Mouse (Mus musculus) NIH3T3 (cell line): ENCODE results near the gene Olfr765.
"Not testable (repeated sequence)": the region's sequence is repeated elsewhere in the genome, so short reads cannot be mapped to it uniquely, and the experiment has no call there.

ENCODE experiments used
- DNase-seq: peaks from one replicate; pipeline ENCODE4 v3.0.0-alpha.2; 2012; ENCODE audit warnings: low read depth

The Olfr765 gene

GRCm38 (mm10) chr10:129049898-129050297 lies at the start of gene Olfr765:
TSS of gene Olfr765 (minus strand) at chr10:129049998.
- DNase-seq, result not testable (repeated sequence)

DNA sequence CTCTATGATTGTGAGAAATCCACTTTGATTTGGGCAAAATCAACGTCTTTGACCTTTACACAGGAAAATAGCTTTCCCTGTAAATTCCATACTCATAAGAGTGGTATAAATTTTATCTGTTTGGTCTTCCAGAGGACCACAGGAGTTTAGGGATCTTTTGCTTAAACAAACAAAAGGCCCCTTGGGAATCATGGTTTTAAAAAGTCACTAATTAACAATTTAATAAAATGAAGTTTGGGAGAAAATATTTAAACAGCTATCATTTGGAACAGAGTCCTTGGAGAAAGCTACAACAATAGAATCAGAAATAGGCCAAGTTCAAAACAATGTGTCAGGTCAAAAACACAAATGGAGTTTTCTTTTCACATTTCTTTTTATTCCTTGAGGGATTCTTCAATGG lies 49.5 kb upstream of the Olfr765 start, which contains the start of gene Olfr768:
Gene Olfr768, minus strand, starts transcription at position 101 of the 400 bp plus-strand sequence.
- DNase-seq, result no peak

GRCm38 (mm10) chr10:129082810-129083209 lies 33.0 kb upstream of the Olfr765 start, which contains the start of gene Olfr767:
TSS of gene Olfr767 (minus strand) at chr10:129082910.
- DNase-seq, result not testable (repeated sequence)

DNA sequence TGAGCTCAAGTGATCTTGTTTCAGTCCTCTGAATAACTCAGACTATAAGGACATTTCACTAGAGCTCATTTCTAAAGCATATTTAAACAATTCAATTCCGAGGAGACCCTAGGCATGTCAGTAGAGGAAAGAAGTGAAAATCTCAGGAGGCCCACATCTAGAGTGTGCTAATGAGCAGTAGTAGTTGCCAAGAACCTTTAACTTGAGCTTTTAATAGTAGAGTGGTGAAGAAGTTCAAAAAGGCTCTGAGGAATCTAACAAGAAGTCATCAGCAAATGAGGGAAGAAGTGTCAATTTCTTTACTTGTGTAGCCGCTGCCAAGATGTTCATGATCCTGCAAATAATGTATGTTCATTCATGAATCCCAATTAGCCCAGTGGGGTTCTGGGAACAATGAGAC lies 19.1 kb upstream of the Olfr765 start, which contains the start of gene Olfr766-ps1:
Gene Olfr766-ps1, minus strand, starts transcription at position 101 of the 400 bp plus-strand sequence.
- no peak for DNase-seq

DNA sequence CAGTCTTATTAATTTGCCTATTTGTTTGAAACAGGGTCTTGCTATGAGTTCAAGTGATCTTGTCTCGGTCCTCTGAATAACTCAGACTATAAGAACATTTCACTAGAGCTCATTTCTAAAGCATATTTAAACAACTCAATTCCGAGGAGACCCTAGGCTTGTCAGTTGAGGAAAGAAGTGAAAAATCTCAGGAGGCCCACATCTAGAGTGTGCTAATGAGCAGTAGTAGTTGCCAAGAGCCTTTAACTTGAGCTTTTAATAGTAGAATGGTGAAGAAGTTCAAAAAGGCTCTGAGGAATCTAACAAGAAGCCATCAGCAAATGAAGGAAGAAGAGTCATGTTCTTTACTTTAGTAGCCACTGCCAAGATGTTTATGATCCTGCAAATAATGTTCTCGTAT lies 10.0 kb downstream of the Olfr765 start, which contains the start of gene Olfr764-ps1:
Gene Olfr764-ps1, minus strand, starts transcription at position 101 of the 400 bp plus-strand sequence.
- DNase-seq, result no peak

DNA sequence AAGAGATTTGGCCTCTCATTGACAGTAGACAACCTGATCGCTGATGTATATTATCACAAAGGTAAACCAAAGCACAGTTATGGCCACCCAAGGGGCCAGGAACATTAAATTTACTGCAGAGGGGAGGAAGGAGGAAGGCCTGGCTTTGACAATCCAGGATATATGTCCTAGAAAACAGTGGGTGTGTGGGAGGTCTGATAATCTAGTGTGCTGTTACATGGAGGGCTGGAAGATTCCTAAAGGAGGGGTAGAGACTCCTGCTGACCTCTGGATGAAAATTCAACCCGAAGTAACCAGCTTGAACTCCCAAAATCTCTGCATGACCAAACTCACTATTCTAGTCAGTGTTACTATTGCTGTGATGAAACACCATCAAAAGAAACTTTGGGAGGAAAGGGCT lies 21.5 kb downstream of the Olfr765 start:
- DNase-seq, result no peak

- DNase-seq, result peak; percentile 77
These were observed 23.7 kb downstream of the Olfr765 start for GRCm38 (mm10) chr10:129026018-129026662.

- DNase-seq, result no peak
These were observed 26.5 kb downstream of the Olfr765 start for GRCm38 (mm10) chr10:129023319-129023718.

- no peak for DNase-seq
These were observed 35.3 kb downstream of the Olfr765 start for GRCm38 (mm10) chr10:129014477-129014876.

GRCm38 (mm10) chr10:129011511-129011910 lies 38.3 kb downstream of the Olfr765 start:
- not testable (repeated sequence) for DNase-seq

GRCm38 (mm10) chr10:129010288-129010841 lies 39.4 kb downstream of the Olfr765 start, which contains the start of gene Olfr763:
TSS of gene Olfr763 (plus strand) at chr10:129010791.
- no peak for DNase-seq

DNA sequence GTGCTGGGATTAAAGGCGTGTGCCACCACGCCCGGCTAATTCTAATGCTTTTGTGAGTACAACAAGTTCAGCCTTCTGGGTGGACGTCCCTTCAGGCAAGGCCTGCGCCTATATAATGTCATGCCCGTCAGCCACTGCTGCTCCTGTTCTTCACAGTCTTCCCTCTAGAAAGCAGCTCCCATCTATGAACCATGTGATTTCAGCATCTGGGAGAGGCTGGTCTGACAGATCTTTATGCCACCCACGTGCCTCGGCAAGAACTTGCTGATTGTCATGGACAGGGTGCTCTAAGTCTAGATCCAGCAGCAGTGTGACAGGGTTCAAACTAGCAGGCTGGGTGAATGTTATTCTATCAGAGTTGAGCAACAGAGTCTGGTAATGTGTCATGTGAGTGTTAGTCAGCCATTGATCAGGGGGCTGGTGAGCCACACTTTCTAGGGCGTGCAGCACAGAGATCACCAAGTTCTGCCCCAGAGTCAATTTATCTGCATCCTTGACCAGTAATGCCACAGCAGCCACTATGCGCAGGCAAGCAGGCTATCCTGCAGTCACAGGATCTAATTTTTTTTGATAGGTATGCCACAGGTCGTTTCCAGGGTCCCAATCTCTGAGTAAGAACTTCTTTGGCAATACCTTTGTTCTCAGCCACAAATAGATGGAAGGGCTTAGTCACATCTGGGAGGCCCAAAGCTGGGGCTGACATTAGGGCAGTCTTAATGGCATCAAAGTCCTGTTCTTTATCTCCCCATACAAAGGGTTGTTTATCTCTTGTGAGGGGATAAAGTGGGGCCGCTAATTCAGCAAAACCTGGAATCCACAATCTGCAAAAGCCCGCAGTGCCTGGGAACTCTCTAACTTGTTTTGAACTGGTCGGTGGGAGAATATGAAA lies 45.5 kb downstream of the Olfr765 start:
- peak; percentile 53 for DNase-seq

GRCm38 (mm10) chr10:128996523-128997040 lies 53.2 kb downstream of the Olfr765 start:
- no peak for DNase-seq

GRCm38 (mm10) chr10:128995796-128996195 lies 54.0 kb downstream of the Olfr765 start:
- no peak for DNase-seq
